Mouse (Mus musculus) kidney, adult 2 months (tissue): ENCODE measurements around the gene Ptpn11. TPM values are rescaled to one million over a fixed set of nuclear protein-coding genes. Genes with fewer than 3 reads are reported as not detected.

Source experiments
- DNase-seq: peaks from one replicate; pipeline ENCODE4 v3.0.0; 2021
- H3K27ac ChIP-seq: fragments of 200-500 bp; 2 replicates; pipeline ENCODE4 v1.5.1; 2012; ENCODE audit warnings: low read depth, low read length, control low read depth, inconsistent platforms; ENCODE audit not compliant: insufficient read depth
- H3K27me3 ChIP-seq: fragments of 200-500 bp; replicated peaks from 2 replicates; pipeline ENCODE4 v1.6.1; 2012; ENCODE audit warnings: mild to moderate bottlenecking, moderate library complexity, low read length, inconsistent platforms; ENCODE audit not compliant: control insufficient read depth, insufficient read depth
- H3K36me3 ChIP-seq: fragments of 200-500 bp; 2 replicates; pipeline ENCODE4 v1.6.1; 2012; ENCODE audit warnings: mild to moderate bottlenecking, moderate library complexity, low read length, inconsistent platforms; ENCODE audit not compliant: control insufficient read depth, insufficient read depth
- H3K4me1 ChIP-seq: fragments of 200-500 bp; 2 replicates; pipeline ENCODE4 v1.6.1; 2011; ENCODE audit warnings: low read length; ENCODE audit not compliant: control insufficient read depth, insufficient read depth
- H3K4me3 ChIP-seq: fragments of 200-500 bp; 2 replicates; pipeline ENCODE4 v1.5.1; 2011; ENCODE audit warnings: mild to moderate bottlenecking, low read depth, low read length, control low read depth; ENCODE audit not compliant: insufficient read depth
- CTCF ChIP-seq: fragments of 200-500 bp; conservative IDR thresholded peaks from 2 replicates; pipeline ENCODE4 v1.5.1; 2011; ENCODE audit warnings: low read depth, mild to moderate bottlenecking, control low read depth, low read length, moderate library complexity, mixed read lengths; ENCODE audit not compliant: insufficient read depth, insufficient read length
- POLR2A ChIP-seq: fragments of 200-500 bp; IDR thresholded peaks from one replicate; pipeline ENCODE4 v1.6.1; 2011; ENCODE audit warnings: low read depth, low read length, control low read depth
- WGBS: fragments of 180-500 bp; shearing (Covaris S2); methylation state at CpG from one replicate; pipeline ENCODE4 v1.1.7; 2018; 5-methylcytosine and 5-hydroxymethylcytosine counted together
- polyA plus RNA-seq: library from polyadenylated mRNA; depleted of rRNA; stranded (reverse); fragments of >200 nt; gene quantifications from 2 replicates; pipeline ENCODE4 v1.2.3, GENCODE M21; 2012

The Ptpn11 gene
- polyA plus RNA-seq, 1 experiment, result 32.4 TPM

DNA sequence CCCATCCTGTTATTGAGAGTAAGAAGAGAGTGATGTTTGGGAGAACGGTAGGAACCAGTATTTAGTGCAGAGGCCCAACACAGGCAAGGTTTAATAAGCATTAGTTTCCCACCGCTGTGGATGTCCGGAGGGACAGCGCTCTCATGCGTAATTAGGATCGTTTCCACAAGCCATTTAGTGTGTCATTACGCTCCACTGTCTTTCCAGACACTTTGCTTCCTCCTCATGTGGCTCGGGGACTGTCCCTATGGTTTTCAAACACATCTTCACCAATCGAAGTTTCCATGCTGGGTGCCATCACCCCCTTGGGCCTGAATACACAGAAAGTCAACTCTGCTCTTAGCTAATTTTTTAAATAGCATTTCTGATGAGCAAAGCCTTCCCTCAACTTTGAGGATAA is 7.9 kb downstream of the Ptpn11 start:
- H3K4me3 ChIP-seq, result no peak overlapping the region
- H3K4me1 ChIP-seq, result peaks cover 19% of the 10 kb centered on the region
- TF ChIP-seq POLR2A (no peak), CTCF (no peak)
- 63% methylated on average over 9 of the region's 9 CpGs for WGBS
- H3K36me3 ChIP-seq, result no peaks in the 10 kb centered on the region
- no peaks in the 10 kb centered on the region for H3K27me3 ChIP-seq
- no peak overlapping the region for H3K27ac ChIP-seq
- no peak for DNase-seq

DNA sequence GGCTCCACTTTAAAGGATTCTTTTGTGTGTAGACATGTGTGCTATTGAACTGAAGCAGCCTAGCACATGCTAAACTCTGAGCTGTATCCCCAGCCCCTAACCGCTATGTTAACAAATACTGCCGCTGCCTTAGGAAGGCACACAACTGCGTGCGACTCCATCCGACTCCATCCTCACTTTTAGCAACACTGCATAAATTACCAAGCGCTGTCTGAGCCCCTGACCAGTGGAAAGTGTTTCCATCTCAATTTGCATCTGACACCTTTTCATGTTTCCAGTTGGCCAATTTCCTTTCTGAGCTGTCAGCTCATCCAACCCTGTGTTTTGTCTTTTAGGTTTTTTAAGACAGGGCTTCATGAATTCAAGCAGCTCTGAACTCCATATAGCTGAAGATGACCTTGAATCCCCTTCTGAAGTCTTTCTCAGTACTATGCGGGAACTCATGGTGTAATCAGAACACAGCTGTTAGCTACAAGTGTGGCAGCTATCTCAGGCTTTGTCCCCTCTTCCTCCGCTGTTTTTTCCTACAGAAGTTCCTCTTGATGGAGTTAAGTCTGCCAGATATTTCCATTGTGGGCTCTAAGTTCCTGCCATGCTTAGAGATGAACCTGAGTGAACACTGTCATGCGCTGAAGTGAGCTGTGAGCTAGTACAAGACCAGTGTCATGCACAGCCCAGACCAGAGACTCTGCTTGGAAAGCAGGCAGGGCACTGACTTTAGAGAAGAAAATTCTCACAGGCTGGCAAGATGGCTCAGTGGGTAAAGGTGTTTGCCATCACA is 11.9 kb downstream of the Ptpn11 start:
- TF ChIP-seq POLR2A, result no peak
- no peak for TF ChIP-seq CTCF
- 65% methylated on average over 9 of the region's 9 CpGs for WGBS
- no peaks in the 10 kb centered on the region for H3K27me3 ChIP-seq
- H3K4me3 ChIP-seq, result no peak overlapping the region
- H3K4me1 ChIP-seq, result peaks cover 6% of the 10 kb centered on the region
- H3K27ac ChIP-seq, result no peak overlapping the region
- no peak for DNase-seq
- H3K36me3 ChIP-seq, result no peaks in the 10 kb centered on the region

DNA sequence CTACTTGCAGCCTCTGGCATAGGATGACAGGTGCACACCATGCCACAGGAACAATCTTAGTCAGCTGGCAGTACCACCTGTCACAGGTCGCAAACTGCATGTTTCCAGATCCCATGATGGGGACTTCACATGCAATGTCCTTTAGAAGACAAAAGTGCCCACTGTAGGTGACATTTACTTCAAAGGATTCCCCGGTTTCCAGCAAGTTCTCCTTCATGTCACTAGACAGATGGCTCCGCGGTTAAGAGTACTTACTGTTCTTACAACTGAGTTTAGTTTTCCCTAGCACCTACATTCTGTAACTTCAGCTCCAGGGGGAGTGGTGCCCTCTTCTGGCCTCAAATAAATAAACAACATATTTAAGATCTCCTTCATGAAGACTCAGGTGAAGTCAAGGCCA is 18.4 kb downstream of the Ptpn11 start:
- WGBS, result 73% methylated on average over 4 of the region's 4 CpGs
- H3K36me3 ChIP-seq, result no peaks in the 10 kb centered on the region
- H3K4me1 ChIP-seq, result peaks cover 4% of the 10 kb centered on the region; the same call in 1 of the 2 replicates
- H3K27ac ChIP-seq, result no peak overlapping the region
- peak; percentile 33 for DNase-seq
- H3K27me3 ChIP-seq, result no peaks in the 10 kb centered on the region
- no peak overlapping the region for H3K4me3 ChIP-seq
- TF ChIP-seq POLR2A, result no peak
- TF ChIP-seq CTCF, result no peak

DNA sequence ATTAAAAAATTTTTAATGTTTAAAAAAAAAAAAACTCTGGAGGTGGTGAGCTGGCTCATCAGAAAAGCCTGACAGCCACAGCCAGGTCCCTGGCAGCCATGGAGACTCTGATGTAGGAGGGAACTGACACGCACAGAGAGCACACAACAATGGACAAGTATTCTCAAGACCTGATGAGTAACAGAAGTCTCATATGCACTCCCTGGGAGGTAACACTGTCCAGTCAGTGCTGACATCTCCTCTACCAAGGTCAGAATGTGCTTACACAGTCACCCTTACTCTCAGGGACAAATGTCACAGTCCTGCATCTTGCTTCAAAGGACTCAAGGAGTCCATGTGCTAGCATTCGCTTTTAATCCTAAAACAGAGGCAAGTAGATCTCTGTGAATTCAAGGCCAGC is 21.6 kb downstream of the Ptpn11 start:
- Histone ChIP-seq H3K4me1 (peaks cover 4% of the 10 kb centered on the region; the same call in 1 of the 2 replicates), H3K27me3 (no peaks in the 10 kb centered on the region), H3K36me3 (no peaks in the 10 kb centered on the region), H3K27ac (no peak overlapping the region), H3K4me3 (no peak overlapping the region)
- WGBS, result 76% methylated on average over 2 of the region's 2 CpGs
- TF ChIP-seq CTCF (no peak), POLR2A (no peak)
- DNase-seq, result no peak

DNA sequence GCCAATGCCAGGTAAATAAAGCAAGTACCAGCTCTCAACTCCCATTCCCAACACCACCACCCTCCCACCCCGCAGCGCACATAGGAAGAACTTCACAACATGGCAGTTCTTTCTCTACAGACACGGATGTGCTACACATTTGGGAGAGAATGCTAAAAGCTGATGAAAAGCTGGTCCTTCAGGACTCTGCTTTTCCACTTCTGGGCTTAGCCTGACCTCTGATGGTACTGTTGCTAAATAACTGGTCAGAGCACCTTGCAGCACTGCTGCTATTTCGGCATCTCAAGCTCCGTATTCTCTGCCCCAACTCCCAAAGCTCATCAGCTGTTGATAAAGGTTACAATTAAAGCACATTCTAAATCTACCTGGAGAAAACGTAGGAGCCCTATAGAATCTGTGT is 24.3 kb downstream of the Ptpn11 start:
- 96% methylated on average over 6 of the region's 6 CpGs for WGBS
- Histone ChIP-seq H3K36me3 (peaks cover 2% of the 10 kb centered on the region; the same call in 1 of the 2 replicates), H3K4me1 (peaks cover 3% of the 10 kb centered on the region; the same call in 1 of the 2 replicates), H3K4me3 (no peak overlapping the region), H3K27me3 (no peaks in the 10 kb centered on the region), H3K27ac (no peak overlapping the region)
- TF ChIP-seq POLR2A, result no peak
- no peak for TF ChIP-seq CTCF
- no peak for DNase-seq

DNA sequence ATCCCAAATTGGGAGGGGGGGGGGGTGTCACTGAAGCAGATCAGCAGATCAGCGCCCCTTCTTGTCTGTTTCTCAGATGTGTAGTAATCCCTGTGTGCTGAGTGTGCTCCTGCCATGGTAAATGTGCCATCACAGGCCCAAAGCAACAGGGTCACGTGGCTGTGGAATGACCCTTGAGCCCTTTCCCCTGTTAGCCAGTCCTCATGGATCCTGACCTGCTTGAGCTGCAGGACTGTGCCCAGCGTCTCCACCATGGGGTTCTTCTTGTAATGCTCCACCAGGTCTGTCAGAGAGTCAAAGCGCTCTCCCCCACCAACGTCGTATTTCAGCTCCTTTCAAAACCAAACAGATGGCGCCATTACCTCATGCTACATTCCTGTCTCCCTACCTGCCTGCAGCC is 28.3 kb downstream of the Ptpn11 start:
- 51% methylated on average over 7 of the region's 7 CpGs for whole genome bisulfite sequencing
- peaks cover 2% of the 10 kb centered on the region; the same call in 1 of the 2 replicates for H3K36me3 ChIP-seq
- TF ChIP-seq POLR2A, result no peak
- H3K27me3 ChIP-seq, result no peaks in the 10 kb centered on the region
- peaks cover 3% of the 10 kb centered on the region; the same call in 1 of the 2 replicates for H3K4me1 ChIP-seq
- DNase-seq, result peak; percentile 89
- H3K4me3 ChIP-seq, result no peak overlapping the region
- H3K27ac ChIP-seq, result peak overlapping the region; percentile 24; the same call in 1 of the 2 replicates

DNA sequence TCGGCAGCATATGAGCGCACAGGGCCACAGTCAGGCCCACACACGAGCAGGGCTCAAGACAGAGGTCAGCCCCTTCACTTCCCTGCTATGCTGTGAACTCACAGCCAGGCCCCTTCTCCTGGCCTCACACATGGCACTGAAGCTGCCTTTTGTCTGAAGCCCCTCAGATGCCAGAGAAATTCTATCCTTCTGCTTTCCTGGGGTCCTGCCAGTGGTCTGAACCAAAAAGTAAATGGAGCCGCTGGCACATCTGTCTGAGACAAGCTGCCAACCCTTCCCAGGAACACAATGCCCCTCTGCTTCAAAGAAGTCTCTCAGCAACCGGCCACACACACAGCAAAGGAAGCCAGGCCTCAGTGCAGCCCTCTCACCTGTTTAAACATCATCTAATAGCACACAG is 28.9 kb downstream of the Ptpn11 start:
- no peak overlapping the region for H3K4me3 ChIP-seq
- no peaks in the 10 kb centered on the region for H3K27me3 ChIP-seq
- peaks cover 3% of the 10 kb centered on the region; the same call in 1 of the 2 replicates for H3K4me1 ChIP-seq
- H3K36me3 ChIP-seq, result peaks cover 2% of the 10 kb centered on the region; the same call in 1 of the 2 replicates
- DNase-seq, result no peak
- 55% methylated on average over 5 of the region's 5 CpGs for WGBS
- no peak overlapping the region for H3K27ac ChIP-seq
- no peak for TF ChIP-seq CTCF
- no peak for TF ChIP-seq POLR2A

DNA sequence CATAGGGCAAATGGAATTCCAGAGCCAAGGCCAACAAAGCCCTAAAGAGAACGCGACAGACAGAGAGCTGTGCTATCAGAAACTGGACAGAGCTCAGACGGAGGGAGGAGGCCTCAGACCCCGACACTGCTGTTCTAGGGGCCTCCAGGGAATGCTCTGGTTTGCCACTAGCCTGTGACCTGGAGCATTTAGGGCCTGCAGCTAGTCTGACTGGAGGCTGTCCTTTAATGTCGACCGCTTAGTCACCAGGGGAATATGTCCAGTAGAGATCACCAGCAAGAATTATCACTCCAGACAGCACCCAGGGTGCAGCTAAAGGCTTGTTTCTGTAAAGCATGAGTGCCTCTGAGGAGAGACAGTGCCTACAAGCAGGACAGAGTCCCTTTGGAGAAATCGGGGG is 32.2 kb downstream of the Ptpn11 start:
- Histone ChIP-seq H3K4me3 (no peak overlapping the region), H3K27ac (no peak overlapping the region), H3K27me3 (no peaks in the 10 kb centered on the region), H3K4me1 (peaks cover 3% of the 10 kb centered on the region; the same call in 1 of the 2 replicates), H3K36me3 (peaks cover 2% of the 10 kb centered on the region; the same call in 1 of the 2 replicates)
- no peak for DNase-seq
- TF ChIP-seq CTCF (no peak), POLR2A (no peak)
- WGBS, result 70% methylated on average over 7 of the region's 7 CpGs
